Mouse (Mus musculus) hindbrain, embryonic 14.5 days (tissue): ENCODE measurements at regions not wholly inside any gene's neighbourhood (a gene's known extent, or its start where the extent isn't known, plus 50 kb on each side); places are given as distances from the start of the nearest gene placed in this dataset.

ENCODE experiments used
- ATAC-seq: fragments of 200-750 bp; cut with Nextera tagmentation; 2 replicates; pipeline ENCODE4 v1.8.0; 2017; ENCODE audit warnings: moderate number of reproducible peaks, mild to moderate bottlenecking, moderate TSS enrichment, moderate library complexity; ENCODE audit not compliant: low FRiP score
- DNase-seq: peaks from one replicate; pipeline ENCODE4 v3.0.0-alpha.2; 2015; ENCODE audit warnings: low spot score
- H3K27ac ChIP-seq: fragments of 300-500 bp; sonication (generic); 2 replicates; pipeline ENCODE4 v1.5.1; 2014; ENCODE audit warnings: mild to moderate bottlenecking, moderate library complexity
- H3K27me3 ChIP-seq: fragments of 300-500 bp; sonication (generic); 2 replicates; pipeline ENCODE4 v1.6.1; 2014; ENCODE audit warnings: mild to moderate bottlenecking, low read length, mixed read lengths; ENCODE audit not compliant: control insufficient read depth, insufficient read depth
- H3K36me3 ChIP-seq: fragments of 300-500 bp; sonication (generic); replicated peaks from 2 replicates; pipeline ENCODE4 v1.6.1; 2014; ENCODE audit not compliant: control insufficient read depth, insufficient read depth
- H3K4me1 ChIP-seq: fragments of 300-500 bp; sonication (generic); replicated peaks from 2 replicates; pipeline ENCODE4 v1.6.1; 2014; ENCODE audit warnings: antibody characterized with exemption, low read length, mixed read lengths; ENCODE audit not compliant: control insufficient read depth, insufficient read depth
- H3K4me2 ChIP-seq: fragments of 300-500 bp; sonication (generic); replicated peaks from 2 replicates; pipeline ENCODE4 v1.6.1; 2014; ENCODE audit warnings: mild to moderate bottlenecking, moderate library complexity
- H3K4me3 ChIP-seq: fragments of 300-500 bp; sonication (generic); replicated peaks from 2 replicates; pipeline ENCODE4 v1.5.1; 2014; ENCODE audit warnings: mild to moderate bottlenecking, low read length
- H3K9ac ChIP-seq: fragments of 300-500 bp; sonication (generic); 2 replicates; pipeline ENCODE4 v1.6.1; 2014
- H3K9me3 ChIP-seq: fragments of 300-500 bp; sonication (generic); 2 replicates; pipeline ENCODE4 v1.6.1; 2016; ENCODE audit warnings: low read length; ENCODE audit not compliant: control insufficient read depth
- WGBS: fragments of 180-500 bp; shearing (Covaris S2); extraction: QIAGEN DNeasy Blood & Tissue Kit; methylation state at CpG from one replicate; pipeline ENCODE4 v1.1.7; 2014; 5-methylcytosine and 5-hydroxymethylcytosine counted together

DNA sequence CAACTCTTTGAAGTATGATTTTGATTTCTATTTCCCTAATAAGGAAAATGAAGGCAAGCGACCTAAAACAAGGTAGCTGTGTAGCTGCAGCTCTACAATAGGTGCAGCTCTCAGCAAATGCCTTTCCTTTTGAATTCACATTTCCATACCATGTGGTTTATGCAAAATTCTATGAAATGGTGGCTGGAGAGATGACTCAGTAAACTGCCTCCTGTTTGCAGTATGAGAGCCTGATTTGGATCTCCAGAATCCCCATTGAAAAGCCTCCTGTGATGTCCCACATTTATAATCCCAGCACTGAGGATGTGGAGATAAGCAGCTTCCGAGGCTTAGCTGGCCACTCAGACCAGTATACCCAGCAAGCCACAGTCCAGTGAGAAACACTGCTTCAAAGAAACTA, 59.6 kb downstream of the Npy1r start:
- DNase-seq (no peak), ATAC-seq (no peak)
- no peaks in the 10 kb centered on the region for H3K36me3 ChIP-seq
- H3K27me3 ChIP-seq = no peaks in the 10 kb centered on the region
- no peaks in the 10 kb centered on the region for H3K9me3 ChIP-seq
- H3K27ac ChIP-seq = no peak overlapping the region
- no peak overlapping the region for H3K4me3 ChIP-seq
- H3K4me1 ChIP-seq = no peaks in the 10 kb centered on the region
- no peak overlapping the region for H3K9ac ChIP-seq
- H3K4me2 ChIP-seq = no peak overlapping the region
- 87% methylated on average over 2 of the region's 2 CpGs for WGBS

DNA sequence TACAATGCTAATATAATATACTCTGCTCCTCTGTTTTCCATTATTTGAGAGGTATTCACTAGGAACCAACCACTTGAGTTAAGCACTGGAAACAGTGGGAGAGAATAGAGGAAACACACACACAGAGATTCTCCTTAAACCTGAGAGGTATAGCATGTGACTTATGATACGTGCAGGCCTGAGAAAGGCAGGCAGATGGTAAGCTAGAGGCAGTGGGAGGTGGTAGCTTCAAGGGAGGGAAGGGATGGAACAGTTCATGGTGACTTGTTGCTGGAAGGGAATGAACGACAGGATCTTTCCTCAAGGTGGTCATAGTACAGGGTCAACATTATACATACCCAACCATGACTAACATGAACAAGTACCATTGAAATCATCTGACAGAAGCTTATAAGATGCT, 60.8 kb downstream of the Npy1r start:
- DNase-seq = no peak
- H3K4me1 ChIP-seq = no peaks in the 10 kb centered on the region
- H3K4me2 ChIP-seq = no peak overlapping the region
- no peak overlapping the region for H3K9ac ChIP-seq
- no peak for ATAC-seq
- H3K9me3 ChIP-seq = no peaks in the 10 kb centered on the region
- no peaks in the 10 kb centered on the region for H3K36me3 ChIP-seq
- WGBS = 89% methylated on average over 2 of the region's 2 CpGs
- H3K4me3 ChIP-seq = no peak overlapping the region
- H3K27ac ChIP-seq = no peak overlapping the region
- no peaks in the 10 kb centered on the region for H3K27me3 ChIP-seq

DNA sequence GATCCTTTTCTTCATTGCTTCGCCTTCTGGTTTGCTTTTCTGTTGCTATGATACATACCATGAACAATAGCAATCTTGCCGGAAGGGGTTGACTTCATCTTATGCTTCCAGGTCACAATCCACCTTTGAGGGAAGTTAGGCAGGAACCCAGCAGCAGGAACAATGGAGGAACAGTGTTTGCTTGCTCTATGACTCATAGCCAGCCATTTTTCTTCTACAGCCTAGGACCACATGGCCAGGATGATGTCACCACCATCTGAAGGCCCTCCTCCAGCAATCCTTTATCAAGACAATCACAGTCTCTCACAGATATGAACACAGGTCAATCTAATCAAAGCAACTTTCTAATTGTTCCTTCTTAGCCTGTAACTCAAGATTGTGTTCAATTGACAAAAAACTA, 61.5 kb downstream of the Npy1r start:
- Histone ChIP-seq H3K27me3 (no peaks in the 10 kb centered on the region), H3K9me3 (no peaks in the 10 kb centered on the region), H3K27ac (no peak overlapping the region), H3K9ac (no peak overlapping the region), H3K36me3 (no peaks in the 10 kb centered on the region), H3K4me3 (no peak overlapping the region), H3K4me2 (no peak overlapping the region), H3K4me1 (no peaks in the 10 kb centered on the region)
- DNase-seq = no peak
- ATAC-seq = no peak
- 87% methylated on average over 2 of the region's 2 CpGs for WGBS

DNA sequence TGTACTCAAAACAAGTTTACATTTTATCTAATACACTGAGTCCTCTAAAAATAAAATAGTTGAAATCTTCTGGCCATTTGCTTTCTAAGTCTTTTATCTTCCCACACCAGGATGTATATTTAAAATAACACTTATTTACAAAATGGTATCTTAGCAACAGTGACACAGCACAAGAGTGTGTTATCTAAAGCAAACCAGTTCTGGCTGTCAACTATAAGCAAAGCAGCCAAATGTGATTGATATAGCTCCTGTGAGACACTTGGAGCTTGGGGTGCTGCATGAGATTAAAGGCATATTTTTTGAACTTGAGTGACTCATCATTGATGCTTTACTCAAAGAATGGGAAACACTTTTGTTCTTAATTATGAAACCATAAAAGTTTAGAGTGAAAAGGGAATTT, 62.7 kb downstream of the Npy1r start:
- H3K4me3 ChIP-seq = no peak overlapping the region
- no peak overlapping the region for H3K9ac ChIP-seq
- no peaks in the 10 kb centered on the region for H3K36me3 ChIP-seq
- no peaks in the 10 kb centered on the region for H3K9me3 ChIP-seq
- no peaks in the 10 kb centered on the region for H3K4me1 ChIP-seq
- no peak for DNase-seq
- no peak for ATAC-seq
- no peak overlapping the region for H3K27ac ChIP-seq
- no peak overlapping the region for H3K4me2 ChIP-seq
- H3K27me3 ChIP-seq = no peaks in the 10 kb centered on the region

DNA sequence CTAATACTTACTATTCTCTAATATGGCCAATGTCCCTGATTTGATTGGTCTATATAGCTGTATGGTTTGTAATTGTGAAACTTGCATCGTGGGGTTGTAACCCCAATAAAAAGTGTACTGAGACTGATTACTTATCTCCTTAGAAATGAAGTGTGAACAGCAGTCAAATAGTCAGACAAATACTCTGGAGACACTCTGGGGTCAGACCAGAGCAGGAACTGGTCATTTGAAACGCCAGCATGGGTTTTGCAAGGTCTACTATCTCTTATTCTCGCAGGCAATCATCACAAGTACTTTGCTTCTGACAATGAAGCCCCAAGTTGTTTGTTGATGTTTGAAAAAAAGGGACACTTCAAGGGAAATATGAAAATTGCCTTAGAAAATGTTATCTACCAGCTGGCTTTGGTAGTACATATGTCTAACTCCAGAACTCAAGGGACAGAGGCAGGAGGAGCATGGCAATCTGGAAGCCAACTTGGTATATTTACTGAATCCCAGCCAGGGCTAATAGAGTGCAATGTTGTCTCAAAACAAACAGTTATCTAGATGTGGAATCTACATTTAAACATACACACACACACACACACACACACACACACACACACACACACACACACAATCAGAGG, 64.1 kb downstream of the Npy1r start:
- H3K36me3 ChIP-seq = no peaks in the 10 kb centered on the region
- H3K27ac ChIP-seq = no peak overlapping the region
- no peaks in the 10 kb centered on the region for H3K27me3 ChIP-seq
- no peaks in the 10 kb centered on the region for H3K4me1 ChIP-seq
- no peak for ATAC-seq
- 88% methylated on average over 3 of the region's 3 CpGs for WGBS
- H3K4me3 ChIP-seq = no peak overlapping the region
- H3K9ac ChIP-seq = no peak overlapping the region
- no peak overlapping the region for H3K4me2 ChIP-seq
- no peaks in the 10 kb centered on the region for H3K9me3 ChIP-seq
- DNase-seq = no peak

DNA sequence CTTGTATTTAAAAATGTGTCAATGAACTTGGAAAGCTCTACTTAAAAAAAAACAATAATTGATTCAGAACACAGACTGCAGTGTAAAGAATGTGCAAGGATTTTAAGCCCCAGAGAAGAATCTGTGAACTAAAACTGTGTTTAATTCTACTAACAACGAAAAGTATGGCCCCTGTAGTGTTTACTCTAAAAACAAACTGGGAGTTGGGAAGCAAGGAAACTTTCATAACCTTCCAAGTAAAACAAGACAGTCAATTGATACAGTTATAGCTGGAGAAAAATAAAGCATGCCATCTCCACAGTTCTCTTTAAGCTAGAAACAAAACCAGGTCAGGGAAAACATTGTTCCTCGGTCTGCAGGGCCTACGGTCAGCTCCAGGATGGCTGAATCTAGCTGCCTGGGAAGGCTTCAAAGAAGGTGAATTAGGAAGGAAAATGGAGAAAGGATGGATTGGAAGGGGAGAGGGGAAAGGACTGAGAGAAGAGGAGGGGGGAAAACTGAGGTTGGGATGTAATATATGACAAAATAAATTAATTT, 68.1 kb downstream of the Npy1r start:
- H3K4me3 ChIP-seq = no peak overlapping the region
- H3K4me1 ChIP-seq = no peaks in the 10 kb centered on the region
- no peaks in the 10 kb centered on the region for H3K27me3 ChIP-seq
- no peak overlapping the region for H3K9ac ChIP-seq
- H3K27ac ChIP-seq = no peak overlapping the region
- no peaks in the 10 kb centered on the region for H3K9me3 ChIP-seq
- DNase-seq (no peak), ATAC-seq (no peak)
- no peaks in the 10 kb centered on the region for H3K36me3 ChIP-seq
- 58% methylated on average over 3 of the region's 3 CpGs for WGBS
- no peak overlapping the region for H3K4me2 ChIP-seq

DNA sequence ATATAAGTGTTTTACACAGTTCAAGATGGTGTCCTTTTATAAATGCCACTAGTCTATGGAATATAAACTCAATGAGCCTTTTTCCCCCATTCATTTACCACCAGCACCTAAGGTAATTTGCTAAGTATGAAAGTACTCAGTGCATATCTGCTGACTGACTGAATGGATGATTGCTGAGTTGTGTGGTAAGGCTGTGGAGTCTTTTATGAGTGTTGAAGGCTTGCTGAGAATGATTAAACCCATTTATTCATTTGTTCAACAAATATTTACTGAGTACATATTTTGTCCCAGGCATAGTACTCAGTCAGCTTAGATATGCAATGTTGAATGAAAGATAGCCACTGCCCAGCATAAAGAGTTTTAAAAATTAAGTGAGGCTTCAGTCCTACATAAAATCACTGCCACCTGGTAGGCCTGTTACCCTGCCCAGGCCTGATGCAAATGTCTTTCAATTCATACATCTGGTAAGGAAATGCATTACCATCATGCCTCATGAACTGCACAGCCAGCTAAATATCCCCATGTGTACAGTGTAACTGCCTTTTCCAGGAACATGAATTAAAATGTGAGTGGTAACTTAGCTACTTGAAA, 71.5 kb downstream of the Npy1r start:
- Histone ChIP-seq H3K4me3 (no peak overlapping the region), H3K9me3 (no peaks in the 10 kb centered on the region), H3K9ac (no peak overlapping the region), H3K4me1 (no peaks in the 10 kb centered on the region), H3K4me2 (no peak overlapping the region), H3K27me3 (no peaks in the 10 kb centered on the region), H3K27ac (no peak overlapping the region), H3K36me3 (no peaks in the 10 kb centered on the region)
- no peak for ATAC-seq
- no peak for DNase-seq

DNA sequence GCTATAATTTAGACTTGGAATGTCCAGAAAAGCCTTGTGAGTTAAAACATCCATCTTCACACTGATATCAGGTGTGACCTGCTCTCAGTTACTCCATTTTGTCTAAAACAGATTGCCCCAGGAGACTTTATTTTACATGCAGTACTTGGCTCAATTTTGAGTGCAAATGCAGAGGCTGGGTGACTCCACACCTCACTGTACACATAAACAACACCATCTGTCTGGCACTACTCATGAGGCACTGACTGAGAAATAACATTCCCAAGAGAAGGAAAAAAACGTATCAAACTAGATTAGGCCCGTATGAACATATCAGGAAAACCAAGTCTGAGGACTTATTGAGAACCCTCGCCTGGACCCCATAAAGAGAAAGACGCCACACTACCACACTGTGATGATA, 74.1 kb downstream of the Npy1r start:
- Histone ChIP-seq H3K9ac (no peak overlapping the region), H3K36me3 (no peaks in the 10 kb centered on the region), H3K4me3 (no peak overlapping the region), H3K27ac (no peak overlapping the region), H3K4me1 (no peaks in the 10 kb centered on the region), H3K27me3 (no peaks in the 10 kb centered on the region), H3K9me3 (no peaks in the 10 kb centered on the region), H3K4me2 (no peak overlapping the region)
- ATAC-seq = no peak
- WGBS = 73% methylated on average over 4 of the region's 4 CpGs
- DNase-seq = no peak

DNA sequence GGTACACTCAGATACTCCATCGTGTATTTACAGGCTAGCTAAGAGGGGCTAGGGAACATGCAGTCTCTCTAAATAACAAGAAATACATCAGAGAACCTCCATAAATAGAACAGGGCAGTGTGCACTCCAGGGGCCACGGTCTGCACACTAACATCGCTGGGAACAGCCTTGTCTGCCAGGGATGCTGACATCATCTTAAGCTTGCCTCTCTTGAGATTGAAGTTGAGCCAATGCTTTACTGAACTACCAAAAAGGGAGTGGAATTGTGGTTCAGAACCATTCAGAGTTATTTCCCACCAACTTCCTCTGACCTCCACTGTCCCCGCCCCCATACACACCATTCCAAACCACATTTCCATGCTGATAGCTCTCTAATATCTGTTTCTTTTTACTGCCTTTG, 75.7 kb downstream of the Npy1r start:
- Histone ChIP-seq H3K4me2 (no peak overlapping the region), H3K36me3 (no peaks in the 10 kb centered on the region), H3K27ac (no peak overlapping the region), H3K27me3 (no peaks in the 10 kb centered on the region), H3K4me3 (no peak overlapping the region), H3K4me1 (no peaks in the 10 kb centered on the region), H3K9me3 (no peaks in the 10 kb centered on the region), H3K9ac (no peak overlapping the region)
- WGBS = 86% methylated on average over 4 of the region's 4 CpGs
- ATAC-seq (no peak), DNase-seq (no peak)
